Mouse (Mus musculus) testis, postnatal 10 days (tissue): ENCODE data around the gene Fam19a2.

Experiments
- DNase-seq: peaks from one replicate; pipeline ENCODE4 v3.0.0; 2021; ENCODE audit warnings: low spot score

Fam19a2 gene

GRCm38 (mm10) chr10:123263876-123264309, at the start of gene Fam19a2:
Gene Fam19a2, plus strand, starts transcription at chr10:123263996.
- DNase-seq = peak; percentile 50

DNA sequence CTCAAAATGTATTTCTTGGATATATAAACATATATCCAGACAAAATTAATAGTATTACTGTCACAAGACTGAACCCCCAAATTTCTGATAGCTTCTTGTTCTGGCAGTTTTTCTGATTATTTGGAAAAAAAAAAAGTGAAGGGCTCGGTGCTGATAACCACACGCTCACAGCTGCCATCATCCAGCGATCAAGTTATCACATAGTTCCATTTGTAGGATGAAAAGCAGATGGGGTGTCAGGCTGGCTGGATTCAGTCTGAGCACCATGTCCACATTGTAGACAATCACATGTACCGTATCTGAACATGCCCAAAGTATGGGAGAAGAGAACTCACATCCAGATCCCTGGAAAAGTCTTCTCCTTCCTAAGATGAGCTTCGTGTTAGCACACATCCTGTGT, 41.0 kb upstream of the Fam19a2 start:
- DNase-seq = no peak

- DNase-seq = no peak
Measured at GRCm38 (mm10) chr10:123229420-123229819, 34.4 kb upstream of the Fam19a2 start.

DNA sequence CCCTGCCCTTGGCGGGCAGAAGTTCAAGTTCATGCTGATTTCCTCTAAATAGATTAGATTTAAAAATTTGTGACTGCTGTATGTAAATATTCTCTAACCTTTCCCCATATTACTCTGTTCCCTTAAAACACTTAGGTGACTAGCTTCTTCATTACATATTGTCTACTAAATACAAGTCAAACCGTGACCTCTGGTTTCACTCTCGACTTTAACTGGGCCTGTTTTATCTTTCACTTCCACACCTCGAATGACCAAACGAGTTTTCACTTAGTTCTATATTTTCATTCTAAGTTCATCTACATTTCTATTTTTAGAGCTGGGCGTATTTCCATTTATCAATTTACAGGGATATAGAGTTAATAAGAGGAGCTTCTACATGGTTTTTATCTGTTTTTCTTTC, 15.7 kb upstream of the Fam19a2 start:
- no peak for DNase-seq

DNA sequence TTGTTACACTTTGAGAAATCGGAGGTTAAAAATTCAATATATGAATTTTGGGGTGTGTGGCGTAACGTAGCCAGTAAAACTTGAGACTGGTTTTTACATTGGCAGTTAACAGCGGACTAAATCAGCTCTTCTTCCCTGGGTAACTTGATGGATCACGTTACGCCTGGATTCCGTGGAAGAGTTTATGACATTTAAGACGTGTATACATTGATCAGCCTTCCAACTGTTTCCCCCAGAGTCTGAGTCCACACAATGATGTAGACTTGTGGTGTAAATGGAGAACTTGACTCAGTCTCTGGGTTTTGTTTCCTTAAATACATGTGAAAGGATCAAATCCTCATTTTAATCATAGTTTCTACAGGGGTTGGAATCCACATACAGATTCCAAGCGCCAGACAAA, 11.9 kb upstream of the Fam19a2 start:
- no peak for DNase-seq

- no peak for DNase-seq
Measured at GRCm38 (mm10) chr10:123254299-123254698, 9.5 kb upstream of the Fam19a2 start.

DNA sequence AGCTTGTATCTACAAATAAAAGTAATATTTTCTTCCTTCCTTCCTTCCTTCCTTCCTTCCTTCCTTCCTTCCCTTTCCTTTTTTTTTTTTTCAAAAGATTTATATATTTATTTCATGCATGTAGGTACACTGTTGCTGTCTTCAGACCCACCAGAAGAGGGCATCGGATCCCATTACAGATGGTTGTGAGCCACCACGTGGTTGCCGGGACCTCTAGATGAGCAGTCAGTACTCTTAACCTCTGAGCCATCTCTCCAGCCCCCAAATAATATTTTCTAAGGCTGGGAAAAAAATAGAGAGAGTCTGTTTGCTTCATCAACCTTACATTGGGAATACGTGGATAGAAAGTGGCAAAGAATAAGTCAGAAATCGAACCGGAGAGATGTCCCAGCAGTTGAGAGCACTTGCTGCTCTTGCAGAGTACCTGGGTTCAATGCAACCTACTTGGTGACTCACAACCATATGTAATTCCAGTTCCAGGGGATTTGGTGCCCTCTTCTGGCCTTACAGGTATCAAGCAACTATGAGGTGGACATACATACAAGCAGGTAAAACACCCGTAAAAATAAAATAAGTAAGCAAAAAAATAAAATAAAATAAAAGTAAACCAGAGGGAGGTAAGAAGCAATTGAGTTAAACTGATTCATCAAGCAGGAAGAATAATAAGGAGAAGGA, 8.0 kb upstream of the Fam19a2 start:
- no peak for DNase-seq

GRCm38 (mm10) chr10:123264461-123265191, 830 bp downstream of the Fam19a2 start:
- peak; percentile 57 for DNase-seq

- DNase-seq = peak; percentile 45
Measured at GRCm38 (mm10) chr10:123265241-123265790, 1.5 kb downstream of the Fam19a2 start.

GRCm38 (mm10) chr10:123268568-123268967, 4.8 kb downstream of the Fam19a2 start:
- DNase-seq = no peak

GRCm38 (mm10) chr10:123274554-123274953, 10.8 kb downstream of the Fam19a2 start:
- DNase-seq = no peak

DNA sequence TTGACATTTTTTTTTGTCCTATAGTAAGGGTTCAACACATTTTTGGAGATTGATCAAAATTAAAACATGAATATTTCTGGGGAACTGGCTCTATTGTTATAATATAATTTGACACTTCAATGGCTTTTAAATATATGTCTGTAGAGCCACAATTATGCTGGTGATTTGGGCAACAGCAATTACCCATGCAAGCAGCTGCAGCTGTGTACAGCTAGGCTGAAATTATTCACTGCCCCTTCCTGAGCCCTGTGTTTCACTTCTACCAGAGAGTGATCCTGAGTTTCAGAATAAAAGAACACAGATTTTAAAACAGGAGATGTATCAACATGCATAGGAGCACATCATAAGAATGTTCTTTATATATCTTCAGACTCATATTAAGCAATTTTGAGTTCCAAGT, 43.5 kb downstream of the Fam19a2 start:
- DNase-seq = no peak

DNA sequence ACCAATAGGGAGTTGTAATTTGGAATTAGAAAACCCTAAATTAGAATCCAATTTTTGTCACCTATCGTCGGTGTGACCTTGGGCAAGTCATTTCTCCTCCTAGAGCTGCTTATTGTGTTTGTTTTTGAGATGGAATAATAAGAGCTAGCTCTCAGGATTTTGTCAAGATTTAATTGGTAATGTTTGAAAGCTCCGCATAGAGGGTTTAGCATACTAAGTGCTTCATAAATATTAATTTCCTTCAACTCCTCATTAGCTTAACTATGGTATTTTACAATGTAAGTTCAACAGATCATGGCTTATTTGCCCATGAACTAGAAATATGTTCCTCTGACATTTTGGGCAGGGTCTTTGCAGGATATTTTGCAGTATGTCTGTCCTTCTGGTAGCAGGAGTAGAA, 62.5 kb downstream of the Fam19a2 start:
- no peak for DNase-seq

- no peak for DNase-seq
Measured at GRCm38 (mm10) chr10:123341280-123341679, 77.5 kb downstream of the Fam19a2 start.

DNA sequence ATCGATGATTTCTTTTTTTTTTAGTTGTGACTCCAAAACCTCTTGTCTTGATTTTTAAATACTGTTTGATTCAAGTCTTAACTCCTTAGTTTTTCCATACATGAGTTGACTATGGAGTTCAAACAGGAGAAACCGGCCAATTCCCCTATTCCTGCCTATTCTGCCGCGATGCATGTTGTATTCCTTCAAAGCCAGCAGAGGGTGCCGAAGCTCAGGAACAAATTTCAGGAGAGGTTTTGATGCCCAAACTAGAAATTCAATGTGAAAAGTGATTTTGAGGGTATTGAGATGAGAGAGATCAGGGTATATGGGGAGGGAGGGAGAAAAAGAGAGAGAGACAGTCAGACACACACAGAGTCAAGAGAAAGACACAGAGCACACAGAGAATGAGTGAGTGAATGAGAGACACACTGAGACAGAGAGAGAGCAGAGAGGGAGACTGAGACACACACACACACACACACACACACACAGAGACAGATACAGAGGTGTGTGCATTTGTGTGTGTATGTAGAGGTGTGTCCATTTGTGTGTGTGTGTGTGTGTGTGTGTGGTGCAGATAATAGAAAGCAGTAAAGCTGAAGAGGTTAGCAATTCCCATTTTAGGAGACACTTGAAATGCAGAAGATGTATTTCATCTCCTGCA, 78.9 kb downstream of the Fam19a2 start:
- peak; percentile 55 for DNase-seq

DNA sequence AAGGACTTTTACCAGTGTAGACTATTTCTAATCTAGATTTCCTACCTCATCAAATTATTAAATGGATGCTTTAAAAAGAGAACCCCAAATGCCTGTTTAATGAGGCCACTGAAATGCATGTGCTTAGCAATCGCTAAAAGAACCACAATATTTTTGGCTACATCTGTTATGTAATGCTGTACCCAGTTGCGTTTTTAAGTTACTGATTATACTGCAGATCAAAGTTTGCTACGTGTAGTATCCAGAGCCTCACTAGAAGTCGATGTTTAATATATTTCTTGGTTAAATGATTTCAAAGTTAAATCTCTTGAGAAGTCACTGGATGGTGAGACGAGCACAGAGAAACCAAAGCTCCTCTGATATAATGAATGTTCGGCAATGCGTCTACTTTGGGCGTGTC, 82.5 kb downstream of the Fam19a2 start:
- no peak for DNase-seq

DNA sequence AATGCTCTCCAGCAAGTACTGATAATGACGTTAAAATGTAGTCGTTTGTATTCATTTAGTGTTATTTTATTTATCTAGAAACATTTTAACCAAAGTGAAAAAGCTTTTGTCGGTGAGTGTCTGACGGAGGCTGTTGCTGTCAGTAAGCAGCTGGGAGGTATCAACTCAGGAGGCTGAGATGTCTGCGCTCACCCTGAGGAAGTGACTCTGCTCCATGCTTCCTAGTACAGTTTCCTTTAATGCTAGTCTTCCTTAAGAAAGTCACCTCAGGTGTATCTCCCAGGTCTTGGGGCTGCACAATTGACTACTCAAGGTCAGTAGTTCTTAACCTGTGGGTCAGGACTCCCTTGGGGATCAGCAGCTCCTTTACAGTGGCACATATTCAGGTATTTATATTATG, 89.9 kb downstream of the Fam19a2 start:
- DNase-seq = no peak

DNA sequence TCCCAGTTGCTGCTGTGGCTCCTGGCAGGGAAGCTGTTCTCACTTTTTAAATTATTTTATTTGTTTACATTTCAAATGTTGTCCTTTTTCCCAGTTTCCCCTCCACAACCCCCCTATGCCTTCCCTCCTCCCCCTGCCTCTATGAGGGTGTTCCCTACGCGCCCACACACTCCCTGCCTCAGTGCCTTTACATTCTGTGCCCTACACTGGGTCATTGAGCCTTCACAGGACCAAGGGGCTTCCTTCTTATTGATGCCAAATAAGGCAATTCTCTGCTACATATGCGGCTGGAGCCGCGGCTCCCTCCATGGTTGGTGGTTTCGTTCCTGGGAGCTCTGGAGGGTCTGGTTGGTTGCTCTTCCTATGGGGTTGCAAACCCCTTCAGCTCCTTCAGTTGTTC, 93.2 kb downstream of the Fam19a2 start:
- no peak for DNase-seq

DNA sequence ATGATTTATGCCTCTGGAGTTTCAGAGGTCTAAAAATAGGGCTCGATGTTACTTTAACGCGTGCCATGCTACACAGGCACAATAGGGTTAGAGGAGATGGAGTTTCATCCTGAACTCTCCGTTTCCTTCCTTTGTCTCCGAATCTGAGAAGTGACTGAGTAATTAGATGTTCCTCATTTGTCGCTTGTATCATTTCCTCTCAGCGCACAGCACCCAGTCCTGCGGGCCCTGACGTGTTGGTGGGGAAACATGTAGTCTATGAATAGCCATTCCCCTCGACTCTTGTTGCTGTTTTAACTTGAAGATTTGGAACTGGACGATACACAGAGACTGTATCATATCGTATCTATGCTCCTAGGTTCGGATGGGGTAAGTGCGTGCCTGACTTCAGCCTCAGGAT, 96.7 kb downstream of the Fam19a2 start:
- no peak for DNase-seq

DNA sequence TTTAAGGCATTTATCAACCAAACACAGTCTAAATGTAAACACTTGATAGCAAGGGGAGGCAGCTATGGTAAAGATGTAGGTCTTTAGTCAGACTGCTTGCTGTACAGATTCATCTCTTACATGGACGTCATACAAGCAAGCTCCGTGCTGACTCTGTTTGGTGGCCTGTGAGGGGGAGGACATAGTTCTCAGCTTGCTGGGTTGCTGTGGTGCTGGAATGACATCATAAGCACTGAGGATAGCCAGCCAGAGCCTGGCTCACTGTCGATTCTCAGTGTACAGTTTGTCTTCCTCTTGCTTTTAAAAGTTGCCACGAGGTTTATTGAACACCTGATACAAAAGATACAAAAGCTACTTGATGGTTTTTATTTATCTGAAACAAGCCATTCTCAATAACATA, 100.8 kb downstream of the Fam19a2 start:
- no peak for DNase-seq

GRCm38 (mm10) chr10:123367152-123367864, 103.5 kb downstream of the Fam19a2 start:
- no peak for DNase-seq

- no peak for DNase-seq
Measured at GRCm38 (mm10) chr10:123383277-123383676, 119.5 kb downstream of the Fam19a2 start.
